Mouse (Mus musculus) lung, embryonic 14.5 days (tissue): ENCODE results near the gene Mgme1. TPM values are rescaled to one million over a fixed set of nuclear protein-coding genes. Genes with fewer than 3 reads are reported as not detected.
A peak's percentile ranks its signal among the peaks of the same experiment; 100 is the strongest.

Experiments
- ATAC-seq: fragments of 200-750 bp; cut with Nextera tagmentation; 2 replicates; pipeline ENCODE4 v1.8.0; 2017; ENCODE audit warnings: mild to moderate bottlenecking, moderate TSS enrichment, moderate library complexity; ENCODE audit not compliant: insufficient read depth
- DNase-seq: peaks from one replicate; pipeline ENCODE4 v3.0.0-alpha.2; 2015
- H3K27ac ChIP-seq: fragments of 300-500 bp; sonication (generic); 2 replicates; pipeline ENCODE4 v1.5.1; 2014; ENCODE audit warnings: low read depth, mild to moderate bottlenecking, moderate library complexity
- H3K27me3 ChIP-seq: fragments of 300-500 bp; sonication (generic); 2 replicates; pipeline ENCODE4 v1.6.1; 2014; ENCODE audit warnings: low read length, control low read depth; ENCODE audit not compliant: insufficient read depth
- H3K36me3 ChIP-seq: fragments of 300-500 bp; sonication (generic); 2 replicates; pipeline ENCODE4 v1.6.1; 2014; ENCODE audit warnings: control low read depth; ENCODE audit not compliant: insufficient read depth
- H3K4me1 ChIP-seq: fragments of 300-500 bp; sonication (generic); 2 replicates; pipeline ENCODE4 v1.6.1; 2014; ENCODE audit warnings: antibody characterized with exemption, control low read depth; ENCODE audit not compliant: insufficient read depth
- H3K4me2 ChIP-seq: fragments of 300-500 bp; sonication (generic); 2 replicates; pipeline ENCODE4 v1.6.1; 2014; ENCODE audit warnings: mild to moderate bottlenecking
- H3K4me3 ChIP-seq: fragments of 300-500 bp; sonication (generic); 2 replicates; pipeline ENCODE4 v1.5.1; 2014; ENCODE audit warnings: low read depth, low read length
- H3K9ac ChIP-seq: fragments of 300-500 bp; sonication (generic); 2 replicates; pipeline ENCODE4 v1.6.1; 2014
- H3K9me3 ChIP-seq: fragments of 300-500 bp; sonication (generic); 2 replicates; pipeline ENCODE4 v1.6.1; 2016; ENCODE audit warnings: low read depth, low read length, control low read depth
- CTCF ChIP-seq: IDR thresholded peaks from 2 replicates; pipeline ENCODE4 v1.5.1; 2016; ENCODE audit warnings: antibody characterized with exemption, low read depth
- WGBS: fragments of 180-500 bp; shearing (Covaris S2); extraction: QIAGEN DNeasy Blood & Tissue Kit; methylation state at CpG from one replicate; pipeline ENCODE4 v1.1.7; 2014; 5-methylcytosine and 5-hydroxymethylcytosine counted together
- polyA plus RNA-seq: library from polyadenylated mRNA; unstranded; fragments of >200 nt; fragmentation: Nextera tagmentation; extraction: Ambion mirVana; gene quantifications from 2 replicates; pipeline ENCODE4 v1.2.1, GENCODE M21; 2014

The Mgme1 gene
- polyA plus RNA-seq, 1 experiment from 2014 or later = 22.6 TPM

- no peak for TF ChIP-seq CTCF
- no peaks in the 10 kb centered on the region for H3K27me3 ChIP-seq
- H3K9ac ChIP-seq = no peak overlapping the region
- DNase-seq (no peak), ATAC-seq (no peak)
- 60% methylated on average over 5 of the region's 5 CpGs for WGBS
- no peaks in the 10 kb centered on the region for H3K9me3 ChIP-seq
- 0 out of 2 replicates have a peak overlapping the region, but pooled peaks have one; percentile 10 for H3K4me2 ChIP-seq
- no peak overlapping the region for H3K4me3 ChIP-seq
- no peaks in the 10 kb centered on the region for H3K4me1 ChIP-seq
- no peaks in the 10 kb centered on the region for H3K36me3 ChIP-seq
- H3K27ac ChIP-seq = no peak overlapping the region
Measured at GRCm38 (mm10) chr2:144231115-144231514, 39.3 kb upstream of the Mgme1 start.

- no peak for TF ChIP-seq CTCF
- Histone ChIP-seq H3K4me3 (no peak overlapping the region), H3K27ac (no peak overlapping the region), H3K36me3 (no peaks in the 10 kb centered on the region), H3K9me3 (no peaks in the 10 kb centered on the region), H3K27me3 (no peaks in the 10 kb centered on the region), H3K4me2 (no peak overlapping the region), H3K9ac (no peak overlapping the region), H3K4me1 (no peaks in the 10 kb centered on the region)
- 63% methylated on average over 3 of the region's 3 CpGs for WGBS
- DNase-seq = no peak
- ATAC-seq = no peak
Measured at GRCm38 (mm10) chr2:144233534-144233933, 36.9 kb upstream of the Mgme1 start.

- H3K9me3 ChIP-seq = no peaks in the 10 kb centered on the region
- no peaks in the 10 kb centered on the region for H3K27me3 ChIP-seq
- no peak overlapping the region for H3K9ac ChIP-seq
- no peaks in the 10 kb centered on the region for H3K36me3 ChIP-seq
- H3K4me3 ChIP-seq = no peak overlapping the region
- ATAC-seq = no peak
- no peak overlapping the region for H3K4me2 ChIP-seq
- H3K4me1 ChIP-seq = no peaks in the 10 kb centered on the region
- DNase-seq = no peak
- TF ChIP-seq CTCF = no peak
- 40% methylated on average over 3 of the region's 3 CpGs for WGBS
- H3K27ac ChIP-seq = no peak overlapping the region
Measured at GRCm38 (mm10) chr2:144235776-144236175, 34.7 kb upstream of the Mgme1 start.

- Histone ChIP-seq H3K9me3 (no peaks in the 10 kb centered on the region), H3K4me3 (no peak overlapping the region), H3K36me3 (no peaks in the 10 kb centered on the region), H3K27me3 (no peaks in the 10 kb centered on the region), H3K27ac (no peak overlapping the region), H3K9ac (no peak overlapping the region), H3K4me2 (no peak overlapping the region), H3K4me1 (no peaks in the 10 kb centered on the region)
- DNase-seq (no peak), ATAC-seq (no peak)
- no peak for TF ChIP-seq CTCF
- 49% methylated on average over 9 of the region's 9 CpGs for WGBS
Measured at GRCm38 (mm10) chr2:144236791-144237584, 33.5 kb upstream of the Mgme1 start.

GRCm38 (mm10) chr2:144238341-144238740 lies 32.1 kb upstream of the Mgme1 start:
- Histone ChIP-seq H3K27ac (no peak overlapping the region), H3K9me3 (no peaks in the 10 kb centered on the region), H3K27me3 (no peaks in the 10 kb centered on the region), H3K4me3 (no peak overlapping the region), H3K36me3 (no peaks in the 10 kb centered on the region), H3K4me2 (no peak overlapping the region), H3K4me1 (no peaks in the 10 kb centered on the region), H3K9ac (no peak overlapping the region)
- DNase-seq (no peak), ATAC-seq (no peak)
- TF ChIP-seq CTCF = no peak
- WGBS = 68% methylated on average over 6 of the region's 6 CpGs

- no peak for ATAC-seq
- H3K9ac ChIP-seq = no peak overlapping the region
- no peak overlapping the region for H3K4me2 ChIP-seq
- no peaks in the 10 kb centered on the region for H3K36me3 ChIP-seq
- no peak overlapping the region for H3K4me3 ChIP-seq
- WGBS = 50% methylated on average over 2 of the region's 2 CpGs
- no peaks in the 10 kb centered on the region for H3K27me3 ChIP-seq
- DNase-seq = no peak
- no peaks in the 10 kb centered on the region for H3K4me1 ChIP-seq
- no peak overlapping the region for H3K27ac ChIP-seq
- H3K9me3 ChIP-seq = no peaks in the 10 kb centered on the region
- no peak for TF ChIP-seq CTCF
Measured at GRCm38 (mm10) chr2:144239318-144239717, 31.1 kb upstream of the Mgme1 start.

GRCm38 (mm10) chr2:144240095-144240899 lies 30.2 kb upstream of the Mgme1 start:
- H3K4me1 ChIP-seq = no peaks in the 10 kb centered on the region
- no peaks in the 10 kb centered on the region for H3K36me3 ChIP-seq
- DNase-seq (peak; percentile 35), ATAC-seq (peak; percentile 85)
- 84% methylated on average over 3 of the region's 3 CpGs for WGBS
- no peaks in the 10 kb centered on the region for H3K9me3 ChIP-seq
- no peak for TF ChIP-seq CTCF
- H3K9ac ChIP-seq = no peak overlapping the region
- H3K4me2 ChIP-seq = no peak overlapping the region
- H3K4me3 ChIP-seq = no peak overlapping the region
- no peaks in the 10 kb centered on the region for H3K27me3 ChIP-seq
- no peak overlapping the region for H3K27ac ChIP-seq
